Mouse (Mus musculus): ENCODE data around the gene Gm49711.

The Gm49711 gene

DNA sequence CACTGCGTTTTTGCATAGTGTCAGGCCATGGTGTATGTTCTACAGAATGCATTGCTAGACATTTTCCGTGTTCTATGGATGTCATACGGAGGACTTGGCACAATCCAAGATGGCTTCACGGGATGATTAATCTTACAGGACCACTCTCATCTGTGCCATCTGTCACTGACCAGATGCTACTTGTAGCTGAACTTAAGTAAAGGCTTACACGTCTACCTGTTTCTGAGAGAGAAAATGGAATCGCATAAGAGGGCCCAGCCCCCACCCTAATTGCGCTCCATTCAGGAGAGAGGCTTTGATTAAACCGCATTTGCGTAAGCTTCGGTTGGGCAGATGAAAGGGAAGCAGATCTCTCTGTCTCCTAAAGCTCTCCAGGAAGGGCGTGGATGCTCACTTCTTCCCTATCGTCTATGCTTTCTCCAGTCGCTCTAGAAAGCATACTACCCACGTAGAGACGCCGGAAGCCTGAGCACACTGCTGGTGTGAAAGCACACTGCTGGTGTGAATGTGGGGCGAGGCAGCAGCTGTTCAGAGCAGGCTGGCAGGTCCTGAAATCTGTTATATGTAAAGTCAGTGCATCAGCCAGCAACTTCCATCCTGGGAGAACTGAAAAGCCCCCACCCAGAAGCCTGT lies 62.9 kb downstream of the Gm49711 start:
- DNase-seq (ENCODE audit: low spot score in 2 of 2) = no peak

DNA sequence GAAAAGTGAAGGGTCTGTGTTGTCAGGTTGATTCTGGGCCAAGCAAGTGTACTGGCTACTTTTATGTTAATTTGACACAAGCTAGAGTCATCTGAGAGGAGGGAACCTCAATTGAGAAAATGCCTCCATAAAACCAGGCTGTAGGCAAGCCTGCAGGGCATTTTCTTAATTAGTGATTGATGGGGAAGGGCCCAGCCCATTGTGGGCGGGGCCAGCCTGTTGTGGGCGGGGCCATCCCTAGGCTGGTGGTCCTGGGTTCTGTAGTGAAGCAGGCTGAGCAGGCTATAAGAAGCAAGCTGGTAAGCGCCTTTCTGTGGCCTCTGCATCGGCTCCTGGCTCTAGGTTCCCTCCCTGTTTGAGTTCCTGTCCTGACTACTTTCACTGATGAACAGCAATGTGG lies 69.1 kb downstream of the Gm49711 start:
- DNase-seq (ENCODE audit: low spot score in 2 of 2) = no peak

DNA sequence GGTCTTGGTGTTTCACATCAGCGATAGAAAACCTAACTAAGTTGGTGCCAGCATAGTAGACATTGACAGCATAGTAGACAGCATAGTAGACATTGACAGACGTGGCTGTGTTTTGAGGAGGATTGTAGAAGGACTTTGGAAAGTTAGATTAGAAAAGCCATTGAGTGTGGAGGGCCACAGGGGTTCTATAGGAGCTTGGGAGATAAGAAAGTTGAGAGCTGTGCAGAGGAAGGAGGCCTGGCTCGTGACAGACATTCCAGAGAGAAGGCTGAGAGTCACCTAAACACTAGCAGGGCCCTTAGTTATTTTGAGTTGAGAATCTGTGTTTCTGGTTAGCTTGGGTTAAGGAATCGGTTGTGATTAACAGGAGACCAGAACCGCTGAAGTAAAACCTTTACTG lies 69.5 kb downstream of the Gm49711 start:
- no peak for DNase-seq (ENCODE audit: low spot score in 2 of 2)

DNA sequence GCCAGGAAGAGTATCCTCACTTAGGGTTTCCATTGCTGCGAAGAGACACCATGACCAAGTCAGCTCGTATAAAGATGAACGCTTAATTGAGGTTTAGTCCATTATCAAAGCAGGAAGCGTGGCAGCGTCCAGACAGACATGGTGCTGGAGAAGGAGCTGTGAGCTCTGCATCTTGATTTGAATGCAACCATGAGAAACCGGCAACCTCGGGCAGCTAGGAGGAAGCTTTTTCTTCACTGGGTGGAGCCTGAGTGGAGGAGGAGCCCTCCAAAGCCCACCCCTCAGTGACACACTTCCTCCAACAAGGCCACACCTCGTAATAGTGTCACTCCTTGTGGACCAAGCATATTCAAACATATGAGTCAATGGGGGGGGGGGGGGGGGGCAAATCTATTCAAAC lies 71.7 kb downstream of the Gm49711 start:
- no peak for DNase-seq (ENCODE audit: low spot score in 2 of 2)

DNA sequence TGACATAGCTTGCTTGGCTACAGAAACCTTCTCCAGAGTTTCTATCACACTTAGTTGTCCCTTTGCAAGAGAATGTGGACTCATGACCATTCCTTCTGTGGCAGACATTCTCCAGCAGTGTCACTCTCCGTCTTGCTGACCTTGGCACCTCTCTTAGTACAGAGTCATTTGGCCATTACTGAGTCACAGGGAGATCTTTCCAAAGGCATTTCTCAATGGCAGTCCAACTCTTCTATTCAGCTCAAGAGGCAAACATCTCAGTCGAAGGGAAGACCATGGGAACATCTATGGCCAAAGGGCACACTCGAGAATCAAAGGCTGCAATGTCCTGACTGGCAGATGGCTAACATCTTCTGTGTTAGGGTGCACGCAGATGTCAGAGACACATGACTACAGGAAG lies 74.4 kb downstream of the Gm49711 start:
- DNase-seq (ENCODE audit: low spot score in 2 of 2) = no peak

DNA sequence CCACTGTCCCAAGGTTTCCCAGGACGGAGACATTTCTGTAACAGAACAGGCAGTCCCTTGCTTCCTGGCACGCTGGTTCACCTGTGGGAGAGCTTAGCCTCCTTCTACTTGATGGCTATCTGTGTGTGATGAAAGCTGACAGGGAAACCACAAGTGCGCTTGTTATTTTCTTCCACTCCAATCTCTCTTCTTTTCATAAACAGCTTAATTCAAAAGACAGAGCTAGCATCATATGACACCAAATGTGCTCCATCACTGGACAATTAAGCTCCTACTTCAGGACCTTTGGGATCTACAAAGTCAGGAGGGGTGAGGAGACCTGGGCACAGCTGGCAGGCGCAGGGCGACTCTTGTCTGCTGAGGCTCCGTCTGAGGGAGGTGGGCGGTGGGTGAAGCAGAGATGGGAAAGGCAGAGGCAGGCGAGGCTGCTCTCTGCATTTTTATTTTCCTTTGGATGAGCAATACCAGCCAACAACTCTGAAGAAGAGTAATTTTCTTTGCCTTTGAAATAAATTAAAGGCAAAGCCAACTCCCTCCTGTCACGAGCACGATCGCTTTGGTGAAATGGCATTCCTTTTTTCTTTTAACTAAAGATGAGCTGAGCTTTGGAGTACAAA lies 76.1 kb downstream of the Gm49711 start:
- DNase-seq (ENCODE audit: low spot score in 2 of 2) = no peak

DNA sequence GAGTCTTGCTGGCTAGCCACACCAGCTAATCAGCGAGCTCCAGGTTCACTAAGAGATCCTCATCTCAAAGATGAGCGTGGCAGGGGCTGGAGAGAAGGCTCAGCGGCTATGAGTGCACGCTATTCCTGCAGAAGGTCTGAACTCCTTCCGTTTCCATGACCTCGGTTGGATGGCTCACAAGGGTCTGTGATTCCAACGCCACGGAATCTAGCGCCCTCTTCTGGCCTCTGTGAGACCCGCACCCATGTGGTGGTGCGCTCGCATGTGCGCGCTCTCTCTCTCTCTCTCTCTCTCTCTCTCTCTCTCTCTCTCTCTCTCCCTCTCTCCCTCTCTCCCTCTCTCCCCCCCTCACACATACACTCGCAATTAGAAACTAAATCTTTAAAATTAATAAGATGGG lies 78.2 kb downstream of the Gm49711 start:
- no peak for DNase-seq (ENCODE audit: low spot score in 2 of 2)

DNA sequence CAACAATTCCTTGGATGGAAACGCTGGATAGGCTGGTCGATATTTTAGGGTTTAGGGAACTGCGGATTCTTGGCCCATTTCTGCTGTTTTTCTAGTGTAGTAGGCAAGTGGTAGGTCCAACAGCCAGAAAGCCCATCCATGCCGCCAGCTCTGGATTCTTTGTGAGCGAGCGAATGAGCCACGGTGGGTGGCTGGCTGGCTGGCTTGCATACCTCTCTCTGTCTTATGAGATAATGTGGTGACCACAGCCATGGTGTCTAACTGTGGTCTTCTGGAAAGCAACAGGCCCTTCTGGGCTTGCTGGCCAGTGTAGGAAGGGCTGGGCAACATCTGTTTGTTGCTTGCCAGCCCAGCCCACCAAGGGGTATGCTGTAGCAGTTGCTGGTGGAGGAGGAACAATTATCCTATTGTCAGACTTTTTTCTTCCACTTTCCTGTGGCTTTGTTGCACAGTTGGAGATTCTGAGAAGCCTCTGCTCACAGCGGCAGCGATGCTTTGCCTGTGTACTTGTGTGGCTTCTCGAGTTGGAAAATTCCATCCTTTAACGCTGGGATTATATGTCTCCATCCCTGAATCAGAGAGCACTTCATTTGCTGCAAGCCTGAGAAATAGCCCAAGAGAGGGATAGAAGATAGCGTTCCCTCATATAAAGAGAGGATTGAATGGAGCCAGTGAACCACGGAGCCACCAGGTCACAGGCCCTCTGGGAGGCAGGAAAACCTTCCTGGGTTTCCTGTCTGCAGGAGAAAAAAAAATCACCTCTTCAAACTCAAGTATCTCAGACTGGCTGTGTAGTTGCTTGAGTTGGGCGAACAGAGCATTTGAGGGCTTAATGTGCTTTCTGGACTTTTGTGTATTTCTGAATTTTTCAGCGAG lies 81.5 kb downstream of the Gm49711 start:
- DNase-seq (ENCODE audit: low spot score in 2 of 2) = no peak

DNA sequence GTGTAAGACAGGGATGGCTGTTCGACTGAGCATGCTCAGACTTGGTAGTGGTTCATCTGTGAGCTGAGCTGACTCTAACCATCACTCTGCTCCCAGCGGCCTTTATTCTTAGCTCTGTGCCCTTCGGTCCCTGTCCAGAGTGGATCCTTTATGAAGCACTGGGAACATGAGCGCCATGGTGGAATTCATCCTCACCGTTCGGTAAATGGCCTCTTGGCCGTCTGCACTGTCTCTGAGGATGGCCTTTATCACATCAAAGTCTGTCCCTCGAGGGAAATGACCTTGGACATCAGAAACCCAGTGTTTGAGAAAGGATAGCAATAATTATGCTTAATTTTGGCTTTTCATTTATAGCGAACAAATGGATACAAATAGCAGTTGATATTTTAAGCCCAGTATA lies 82.2 kb downstream of the Gm49711 start:
- no peak for DNase-seq (ENCODE audit: low spot score in 2 of 2)

DNA sequence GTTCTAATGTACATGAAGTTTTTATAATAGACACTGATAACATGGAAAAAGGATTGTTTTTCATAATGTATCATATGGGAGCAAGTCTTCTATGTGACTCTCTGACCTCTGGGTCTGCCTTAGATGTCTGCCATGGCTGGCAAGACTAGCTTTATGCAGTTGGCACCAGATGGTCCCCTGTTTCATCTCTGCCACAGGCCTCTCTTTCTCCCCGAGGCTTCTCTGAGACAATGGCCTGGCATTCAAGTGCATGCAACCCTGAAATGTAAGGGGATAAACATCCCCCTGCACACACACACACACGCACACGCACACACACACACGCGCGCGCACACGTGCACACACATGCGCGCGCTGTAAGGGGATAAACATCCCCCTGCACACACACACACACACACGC lies 82.9 kb downstream of the Gm49711 start:
- DNase-seq (ENCODE audit: low spot score in 2 of 2) = no peak

DNA sequence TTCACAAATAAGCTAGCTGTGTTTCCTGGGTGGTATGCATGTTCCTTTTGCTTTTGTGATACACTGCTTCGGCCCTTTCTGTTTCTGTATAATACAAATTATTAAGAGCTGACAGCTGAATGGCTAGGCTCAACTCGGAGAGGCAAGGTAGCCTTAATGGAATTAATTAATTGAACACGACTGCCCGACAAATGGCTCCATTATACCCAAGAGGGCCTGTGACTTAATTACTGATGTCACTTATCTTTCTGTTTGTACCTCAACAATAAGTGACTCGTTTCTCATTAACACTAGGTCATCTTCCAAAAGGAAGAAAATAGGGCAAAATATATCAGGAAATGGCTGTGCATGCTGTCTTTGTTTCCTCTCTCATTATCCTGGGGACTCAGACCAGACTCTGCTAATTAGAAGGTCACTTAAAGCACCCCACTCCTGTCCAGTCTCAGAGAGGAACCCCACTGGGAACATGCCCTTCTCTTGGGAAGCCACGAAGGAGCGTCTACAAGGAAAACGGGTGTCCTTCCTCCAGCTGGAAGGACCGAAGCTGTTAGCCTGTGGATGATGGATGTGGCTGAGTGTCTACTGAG lies 84.4 kb downstream of the Gm49711 start:
- DNase-seq (ENCODE audit: low spot score in 2 of 2) = no peak

DNA sequence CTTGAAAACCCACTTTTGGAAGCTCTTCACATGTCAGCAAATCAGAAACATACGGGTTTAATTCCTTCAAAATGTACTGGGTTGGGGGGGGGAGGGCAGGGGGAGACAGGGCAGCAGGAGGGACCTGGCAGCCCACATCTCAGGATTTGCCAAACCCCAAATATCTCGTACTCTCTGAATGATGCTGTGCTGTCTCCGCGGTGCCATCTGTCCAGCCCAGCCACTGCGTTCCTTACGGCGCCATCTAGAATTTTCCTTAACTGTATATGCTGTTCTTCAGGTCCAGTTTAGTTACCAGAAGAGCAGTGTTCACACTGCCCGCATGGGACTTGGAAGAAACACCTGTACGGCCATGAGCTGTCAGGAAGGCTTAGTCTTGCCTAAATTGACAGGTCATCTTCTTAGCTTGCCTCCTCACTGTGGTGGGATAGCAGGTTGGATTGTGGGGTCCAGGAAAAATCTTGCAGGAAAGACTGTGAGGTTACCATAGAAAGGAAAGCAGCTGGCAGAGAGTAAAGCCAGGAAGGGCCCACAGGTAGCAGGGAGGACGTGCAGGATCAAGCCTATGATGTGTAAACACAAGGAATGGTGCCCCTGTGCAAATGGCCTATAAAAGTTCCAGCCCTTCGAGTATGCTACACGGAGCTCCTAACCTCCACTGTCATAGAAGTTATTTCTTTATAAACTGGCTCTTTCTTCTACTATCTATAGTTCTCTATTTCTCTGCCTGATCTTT lies 89.7 kb downstream of the Gm49711 start:
- no peak for DNase-seq (ENCODE audit: low spot score in 2 of 2)

DNA sequence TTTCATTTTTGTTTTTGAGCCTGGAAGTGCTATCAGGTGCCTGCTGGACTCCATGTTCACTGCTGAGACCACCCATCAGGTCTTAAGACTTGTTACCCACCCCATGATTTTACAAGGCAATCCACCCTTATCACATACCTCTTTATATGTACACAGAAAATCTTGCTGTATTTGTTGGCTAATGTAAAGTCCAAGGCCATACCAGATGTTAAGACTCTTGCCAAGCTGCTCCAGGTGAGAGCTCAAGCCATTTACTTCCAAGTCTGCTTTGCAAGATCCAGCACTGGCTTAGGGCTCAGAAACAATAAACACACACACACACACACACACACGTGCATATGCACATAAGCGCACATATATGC lies 90.2 kb downstream of the Gm49711 start:
- DNase-seq (ENCODE audit: low spot score in 2 of 2) = no peak

DNA sequence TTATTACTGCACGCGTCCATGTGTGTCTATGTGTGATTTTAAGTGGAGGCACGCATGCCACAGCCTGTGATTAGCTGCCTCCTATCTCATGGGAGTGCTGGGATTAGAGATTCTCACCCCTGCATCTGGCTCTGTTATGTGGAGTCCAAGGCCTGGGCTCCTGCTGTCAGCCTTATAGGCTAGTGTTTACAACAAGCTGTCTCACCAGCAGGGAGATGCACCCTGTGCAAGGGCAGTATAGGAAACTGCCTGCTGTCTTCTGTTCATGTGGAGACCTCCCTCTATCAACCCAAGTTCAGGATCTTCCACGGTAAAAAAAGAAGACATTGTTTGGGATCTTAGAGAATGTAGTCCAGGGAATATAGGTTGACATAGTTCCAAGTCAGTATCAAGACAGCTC lies 92.9 kb downstream of the Gm49711 start:
- no peak for DNase-seq (ENCODE audit: low spot score in 2 of 2)

DNA sequence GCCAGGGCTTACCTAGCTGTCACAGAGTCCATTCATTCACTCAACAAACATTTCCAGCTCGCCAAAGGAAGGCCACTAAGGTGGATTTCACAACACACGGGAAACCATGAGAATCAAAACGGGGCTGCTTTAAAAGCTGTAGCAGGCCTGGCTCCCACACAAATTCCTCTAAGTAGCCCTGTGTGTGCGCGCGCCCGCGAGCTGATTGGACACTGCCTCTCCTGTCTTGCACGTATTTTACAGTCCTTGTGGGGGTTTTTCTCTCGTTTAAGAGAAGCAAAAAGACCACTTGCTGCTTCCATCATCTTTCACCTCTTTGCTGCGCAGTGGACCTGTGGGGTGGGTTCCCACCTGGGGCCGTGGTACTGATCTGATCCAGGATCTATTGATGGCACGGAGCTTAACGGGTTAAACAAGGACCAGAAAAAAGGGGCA lies 99.9 kb downstream of the Gm49711 start:
- DNase-seq (ENCODE audit: low spot score in 2 of 2) = peak; percentile 31 to 34

DNA sequence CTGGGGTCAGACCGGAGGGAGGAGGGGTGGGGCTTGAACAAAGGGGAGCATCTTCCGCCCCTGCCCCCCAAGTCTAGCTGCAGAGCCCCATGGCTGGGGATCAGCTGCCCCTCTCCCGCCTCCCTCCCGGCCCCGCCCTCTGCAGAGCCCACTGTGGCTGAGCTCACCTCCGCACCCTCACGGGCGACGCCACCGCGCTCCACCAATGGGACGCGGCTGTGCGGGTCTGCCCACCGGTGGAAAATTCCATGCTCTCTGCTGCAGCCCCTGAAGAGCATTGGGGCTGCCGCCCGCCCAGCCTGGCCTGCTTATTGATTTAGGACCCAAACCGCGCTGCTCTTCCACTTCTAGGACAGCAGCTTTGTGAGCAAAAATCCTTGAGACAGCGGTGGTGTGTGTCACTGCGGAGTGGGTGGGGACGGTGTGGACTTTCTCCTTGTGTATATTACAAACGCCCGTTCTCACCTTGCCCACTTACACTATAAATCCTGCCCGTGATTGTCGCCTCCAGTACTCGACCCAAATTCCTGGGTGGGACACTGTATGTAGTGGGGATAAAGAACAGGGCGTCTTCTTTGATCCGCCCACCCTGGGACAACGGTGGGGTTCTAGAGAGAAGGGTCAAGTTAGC lies 100.5 kb downstream of the Gm49711 start:
- DNase-seq (ENCODE audit: low spot score in 2 of 2) = peak; percentile 44 to 66

DNA sequence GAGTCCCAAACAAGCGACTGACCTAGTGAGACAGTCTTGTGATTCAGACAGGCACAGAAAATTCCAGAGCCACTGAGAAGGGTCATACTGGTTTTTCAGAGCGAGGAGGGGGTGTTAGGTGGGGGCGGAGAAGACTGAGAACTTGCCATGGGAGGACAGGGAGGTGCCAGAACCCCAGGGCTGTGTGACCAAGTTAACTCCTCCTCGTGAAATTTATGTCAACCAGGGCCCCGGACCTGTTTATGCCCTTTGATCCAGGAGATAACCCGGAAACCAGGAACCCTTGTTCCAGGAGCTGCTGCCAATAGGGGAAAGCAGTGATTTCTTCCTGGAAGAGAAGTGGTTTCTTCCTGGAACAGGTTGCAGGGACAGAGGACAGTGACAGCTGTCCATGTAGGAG lies 101.0 kb downstream of the Gm49711 start:
- no peak for DNase-seq (ENCODE audit: low spot score in 2 of 2)

DNA sequence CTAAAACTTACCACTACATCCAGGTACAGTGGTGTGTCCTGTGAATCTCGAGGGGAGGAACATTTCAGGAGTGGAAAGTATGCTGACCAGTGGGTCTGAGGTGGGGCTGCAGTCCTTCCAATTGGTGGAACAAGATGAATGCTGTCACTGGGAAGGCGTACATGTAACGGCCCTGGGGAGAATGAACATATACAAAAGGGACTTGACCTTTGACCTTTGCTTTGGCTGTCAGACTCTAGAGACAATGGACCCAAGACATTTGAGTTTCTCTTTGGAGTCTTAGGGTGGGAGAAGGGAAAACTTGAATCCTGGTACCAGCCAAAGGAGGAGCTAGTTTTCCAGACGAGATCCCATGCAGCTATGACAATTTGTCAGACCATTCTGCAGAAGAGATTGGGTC lies 104.2 kb downstream of the Gm49711 start:
- DNase-seq (ENCODE audit: low spot score in 2 of 2) = no peak

DNA sequence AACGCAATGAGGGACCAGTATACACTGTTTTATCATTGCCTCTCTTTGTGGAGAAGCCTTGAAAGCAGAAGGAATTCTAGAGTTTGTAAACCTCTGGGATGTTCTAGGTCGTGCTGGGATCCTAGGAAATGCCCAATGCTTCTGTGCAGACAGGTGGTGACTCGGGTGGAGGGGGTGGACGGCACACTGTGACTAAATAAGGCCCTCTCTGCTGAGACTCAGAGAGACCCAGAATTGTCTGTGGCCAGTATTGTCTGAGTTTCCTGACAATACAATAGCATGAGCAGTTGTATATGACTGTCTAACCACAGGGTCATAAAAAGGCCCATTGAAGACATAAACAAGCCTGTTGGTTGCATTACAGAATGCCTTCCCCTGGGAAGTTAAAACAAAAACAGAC lies 105.4 kb downstream of the Gm49711 start:
- DNase-seq (ENCODE audit: low spot score in 2 of 2) = no peak

DNA sequence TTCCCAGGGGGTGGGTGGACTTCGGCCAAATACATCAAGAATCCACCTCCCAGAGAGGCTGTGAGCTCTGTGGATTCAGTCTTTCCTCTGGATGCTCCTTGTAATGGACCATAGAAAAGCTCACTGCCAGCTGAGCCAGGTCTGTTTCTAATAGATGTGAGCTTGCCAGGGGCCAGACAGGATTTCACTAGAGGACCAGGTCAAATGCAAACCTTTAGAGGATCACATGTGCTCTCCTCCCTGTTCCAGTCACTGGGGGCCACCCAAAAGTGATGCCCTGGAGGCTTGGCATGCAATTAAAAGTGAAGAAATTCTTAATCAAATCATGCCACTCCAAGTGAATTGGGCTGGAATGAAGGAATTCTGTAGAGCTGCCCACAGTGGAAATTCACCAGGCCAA lies 117.9 kb downstream of the Gm49711 start:
- no peak for DNase-seq (ENCODE audit: low spot score in 2 of 2)

DNA sequence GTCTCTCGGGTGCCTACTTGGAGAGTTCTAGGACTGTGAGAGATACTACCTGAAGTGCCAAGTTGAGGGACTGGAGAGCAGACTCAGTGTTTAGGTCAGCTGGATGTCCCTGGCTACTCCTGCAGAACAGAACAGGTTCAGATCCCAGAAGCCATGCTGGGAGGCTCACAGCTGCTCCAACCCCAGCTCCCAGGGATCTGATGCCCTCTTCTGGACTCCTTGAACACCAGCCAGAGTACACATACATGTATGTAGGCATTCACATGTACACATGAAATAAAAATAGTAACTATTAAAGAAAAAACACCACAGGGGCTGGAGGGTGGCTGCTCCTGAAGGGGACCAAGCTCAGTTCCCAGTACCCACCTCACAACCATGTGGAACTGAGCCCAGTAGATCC lies 119.6 kb downstream of the Gm49711 start:
- DNase-seq (ENCODE audit: low spot score in 2 of 2) = no peak

DNA sequence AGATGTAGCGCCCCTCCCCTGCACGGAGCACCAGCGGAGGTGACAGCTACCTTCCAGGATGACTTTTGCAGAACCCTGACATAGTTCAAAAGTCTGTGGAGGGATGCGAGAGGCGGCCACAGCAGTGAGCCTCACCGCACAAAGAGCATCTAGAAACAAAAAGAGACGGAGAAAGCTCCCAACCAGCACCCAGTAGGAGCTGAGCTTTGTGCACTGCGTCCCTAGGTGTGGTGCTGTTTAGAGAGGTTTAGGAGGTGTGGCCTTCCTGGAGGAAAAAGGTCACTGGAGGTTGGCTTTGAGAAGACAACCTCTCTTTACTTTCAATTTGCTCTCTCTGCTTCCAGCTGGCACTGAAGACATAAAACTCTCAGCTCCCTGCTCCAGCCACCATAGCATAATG lies 121.2 kb downstream of the Gm49711 start:
- DNase-seq (ENCODE audit: low spot score in 2 of 2) = no peak
